Mouse (Mus musculus): ENCODE measurements around the gene Nbl1. TPM values are rescaled to one million over a fixed set of nuclear protein-coding genes. Genes with fewer than 3 reads are reported as not detected.

Gene Nbl1
- total RNA-seq, 1 experiment from 2014 or later: not detected

- ATAC-seq (ENCODE audit: extremely low read depth, insufficient number of reproducible peaks, low FRiP score, poor library complexity, severe bottlenecking): no peak
Measured at GRCm38 (mm10) chr4:139037795-139038607, 54.8 kb downstream of the Nbl1 start.

- no peak for ATAC-seq (ENCODE audit: extremely low read depth, insufficient number of reproducible peaks, low FRiP score, poor library complexity, severe bottlenecking)
Measured at GRCm38 (mm10) chr4:139035799-139036198, 57.0 kb downstream of the Nbl1 start.

- no peak for ATAC-seq (ENCODE audit: extremely low read depth, insufficient number of reproducible peaks, low FRiP score, poor library complexity, severe bottlenecking)
Measured at GRCm38 (mm10) chr4:139034942-139035341, 57.9 kb downstream of the Nbl1 start.

- ATAC-seq (ENCODE audit: extremely low read depth, insufficient number of reproducible peaks, low FRiP score, poor library complexity, severe bottlenecking): no peak
Measured at GRCm38 (mm10) chr4:139034540-139034939, 58.3 kb downstream of the Nbl1 start.

- no peak for ATAC-seq (ENCODE audit: extremely low read depth, insufficient number of reproducible peaks, low FRiP score, poor library complexity, severe bottlenecking)
Measured at GRCm38 (mm10) chr4:139034010-139034367, 58.8 kb downstream of the Nbl1 start.

GRCm38 (mm10) chr4:139033263-139034009 lies 59.4 kb downstream of the Nbl1 start:
- ATAC-seq (ENCODE audit: extremely low read depth, insufficient number of reproducible peaks, low FRiP score, poor library complexity, severe bottlenecking): no peak

- ATAC-seq (ENCODE audit: extremely low read depth, insufficient number of reproducible peaks, low FRiP score, poor library complexity, severe bottlenecking): no peak
Measured at GRCm38 (mm10) chr4:139032521-139032920, 60.3 kb downstream of the Nbl1 start.

Other genes starting within 250 kb of the Nbl1 start
- gene Pla2g5, start 229.5 kb downstream of the Nbl1 start, total RNA-seq (2017): not detected in 2 replicates
- gene Gm13030, start 219.0 kb downstream of the Nbl1 start, total RNA-seq (2017): not detected in 2 replicates
- gene Pla2g2e, start 215.1 kb downstream of the Nbl1 start, total RNA-seq (2017): not detected in 2 replicates
- gene Otud3, start 179.0 kb downstream of the Nbl1 start, total RNA-seq (2017): 19.8 and 23.3 TPM in 2 replicates
- not detected in 2 replicates for gene Rnf186, start 125.9 kb downstream of the Nbl1 start, total RNA-seq (2017)
- 16.5 and 22.1 TPM in 2 replicates for gene Tmco4, start 120.1 kb downstream of the Nbl1 start, total RNA-seq (2017)
- gene Htr6, start 17.4 kb downstream of the Nbl1 start, total RNA-seq (2017): not detected in 2 replicates
- 66.9 and 68.0 TPM in 2 replicates for gene Minos1, start 38.1 kb upstream of the Nbl1 start, total RNA-seq (2017)
- gene Capzb, start 99.9 kb upstream of the Nbl1 start, total RNA-seq (2017): 169 and 180 TPM in 2 replicates
- gene Pqlc2, start 217.7 kb upstream of the Nbl1 start, total RNA-seq (2017): 13.1 and 16.8 TPM in 2 replicates
- 7.0 and 7.1 TPM in 2 replicates for gene Akr7a5, start 217.8 kb upstream of the Nbl1 start, total RNA-seq (2017)

Measured in neutrophil, adult 5-6 weeks (primary cell).